Mouse (Mus musculus): ENCODE results near the gene Vgll4. TPM values are rescaled to one million over a fixed set of nuclear protein-coding genes. Genes with fewer than 3 reads are reported as not detected.

The Vgll4 gene
- total RNA-seq, 1 experiment, result 25.5 TPM

GRCm38 (mm10) chr6:114882675-114883074 is 87.1 kb downstream of the Vgll4 start:
- H3K4me1 ChIP-seq (ENCODE audit: control insufficient read depth in 2 of 2, insufficient read depth in 2 of 2, low read length in 2 of 2, poor library complexity in 1 of 2), result peaks cover 0 to 11% of the 10 kb centered on the region in 2 experiments; a peak in 3 of 4 replicates
- no peaks in the 10 kb centered on the region for H3K36me3 ChIP-seq (ENCODE audit: control insufficient read depth, insufficient read depth, low read length, poor library complexity, severe bottlenecking)
- H3K9me3 ChIP-seq (ENCODE audit: control insufficient read depth, insufficient read depth, low read depth, low read length), result no peaks in the 10 kb centered on the region
- no peak overlapping the region for H3K4me3 ChIP-seq (ENCODE audit: insufficient read depth in 1 of 2, low read depth in 1 of 2, low read length in 2 of 2, poor library complexity in 1 of 2, severe bottlenecking in 1 of 2)
- no peak overlapping the region for H3K27ac ChIP-seq (ENCODE audit: insufficient read depth, low read depth, low read length, poor library complexity, severe bottlenecking)
- in situ Hi-C loops (cut with MboI; ENCODE audit: low sequenced_read_pairs in 2 of 2, unreplicated experiment in 2 of 2), result no loop called here
- no peak for TF ChIP-seq ZC3H11A (IDR thresholded peaks at IDR 0.05; ENCODE audit: borderline replicate concordance, low read depth, low read length)
- no peak for TF ChIP-seq ZNF384 (IDR thresholded peaks at IDR 0.05; ENCODE audit: low read depth, low read length)
- no peak for TF ChIP-seq HCFC1 (IDR thresholded peaks at IDR 0.05; ENCODE audit: borderline replicate concordance, insufficient read depth, low read length)
- no peak for TF ChIP-seq MAFK (IDR thresholded peaks at IDR 0.05; ENCODE audit: insufficient read depth, low read depth, low read length)
- no peak for TF ChIP-seq CHD2 (IDR thresholded peaks at IDR 0.05; ENCODE audit: low read depth, low read length)
- no peak overlapping the region for H3K9ac ChIP-seq (ENCODE audit: insufficient read depth, low read depth, low read length, poor library complexity, severe bottlenecking)
- no peak for DNase-seq (ENCODE audit: low read depth, low spot score)

GRCm38 (mm10) chr6:114882212-114882611 is 87.6 kb downstream of the Vgll4 start:
- Histone ChIP-seq H3K4me3 (ENCODE audit: insufficient read depth in 1 of 2, low read depth in 1 of 2, low read length in 2 of 2, poor library complexity in 1 of 2, severe bottlenecking in 1 of 2) (no peak overlapping the region), H3K9ac (ENCODE audit: insufficient read depth, low read depth, low read length, poor library complexity, severe bottlenecking) (no peak overlapping the region), H3K9me3 (ENCODE audit: control insufficient read depth, insufficient read depth, low read depth, low read length) (no peaks in the 10 kb centered on the region), H3K27ac (ENCODE audit: insufficient read depth, low read depth, low read length, poor library complexity, severe bottlenecking) (no peak overlapping the region), H3K36me3 (ENCODE audit: control insufficient read depth, insufficient read depth, low read length, poor library complexity, severe bottlenecking) (no peaks in the 10 kb centered on the region), H3K4me1 (ENCODE audit: control insufficient read depth in 2 of 2, insufficient read depth in 2 of 2, low read length in 2 of 2, poor library complexity in 1 of 2) (peaks cover 0 to 11% of the 10 kb centered on the region in 2 experiments; a peak in 3 of 4 replicates)
- DNase-seq (ENCODE audit: low read depth, low spot score), result no peak
- in situ Hi-C loops (cut with MboI; ENCODE audit: low sequenced_read_pairs in 2 of 2, unreplicated experiment in 2 of 2), result no loop called here
- TF ChIP-seq ZC3H11A (IDR thresholded peaks at IDR 0.05; ENCODE audit: borderline replicate concordance, low read depth, low read length), result no peak
- TF ChIP-seq CHD2 (IDR thresholded peaks at IDR 0.05; ENCODE audit: low read depth, low read length), result no peak
- TF ChIP-seq ZNF384 (IDR thresholded peaks at IDR 0.05; ENCODE audit: low read depth, low read length), result no peak
- no peak for TF ChIP-seq MAFK (IDR thresholded peaks at IDR 0.05; ENCODE audit: insufficient read depth, low read depth, low read length)
- TF ChIP-seq HCFC1 (IDR thresholded peaks at IDR 0.05; ENCODE audit: borderline replicate concordance, insufficient read depth, low read length), result no peak

GRCm38 (mm10) chr6:114880798-114881197 is 89.0 kb downstream of the Vgll4 start:
- no peak overlapping the region for H3K4me3 ChIP-seq (ENCODE audit: insufficient read depth in 1 of 2, low read depth in 1 of 2, low read length in 2 of 2, poor library complexity in 1 of 2, severe bottlenecking in 1 of 2)
- no peaks in the 10 kb centered on the region for H3K36me3 ChIP-seq (ENCODE audit: control insufficient read depth, insufficient read depth, low read length, poor library complexity, severe bottlenecking)
- H3K4me1 ChIP-seq (ENCODE audit: control insufficient read depth in 2 of 2, insufficient read depth in 2 of 2, low read length in 2 of 2, poor library complexity in 1 of 2), result peaks cover 0 to 11% of the 10 kb centered on the region in 2 experiments; a peak in 3 of 4 replicates
- H3K9me3 ChIP-seq (ENCODE audit: control insufficient read depth, insufficient read depth, low read depth, low read length), result no peaks in the 10 kb centered on the region
- TF ChIP-seq ZNF384 (IDR thresholded peaks at IDR 0.05; ENCODE audit: low read depth, low read length), result no peak
- TF ChIP-seq ZC3H11A (IDR thresholded peaks at IDR 0.05; ENCODE audit: borderline replicate concordance, low read depth, low read length), result no peak
- TF ChIP-seq MAFK (IDR thresholded peaks at IDR 0.05; ENCODE audit: insufficient read depth, low read depth, low read length), result no peak
- no peak for TF ChIP-seq CHD2 (IDR thresholded peaks at IDR 0.05; ENCODE audit: low read depth, low read length)
- TF ChIP-seq HCFC1 (IDR thresholded peaks at IDR 0.05; ENCODE audit: borderline replicate concordance, insufficient read depth, low read length), result no peak
- no peak overlapping the region for H3K27ac ChIP-seq (ENCODE audit: insufficient read depth, low read depth, low read length, poor library complexity, severe bottlenecking)
- in situ Hi-C loops (cut with MboI; ENCODE audit: low sequenced_read_pairs in 2 of 2, unreplicated experiment in 2 of 2), result no loop called here
- no peak overlapping the region for H3K9ac ChIP-seq (ENCODE audit: insufficient read depth, low read depth, low read length, poor library complexity, severe bottlenecking)
- no peak for DNase-seq (ENCODE audit: low read depth, low spot score)

- TF ChIP-seq ZNF384 (IDR thresholded peaks at IDR 0.05; ENCODE audit: low read depth, low read length) (no peak), MAFK (IDR thresholded peaks at IDR 0.05; ENCODE audit: insufficient read depth, low read depth, low read length) (no peak), CHD2 (IDR thresholded peaks at IDR 0.05; ENCODE audit: low read depth, low read length) (no peak), ZC3H11A (IDR thresholded peaks at IDR 0.05; ENCODE audit: borderline replicate concordance, low read depth, low read length) (no peak), HCFC1 (IDR thresholded peaks at IDR 0.05; ENCODE audit: borderline replicate concordance, insufficient read depth, low read length) (no peak)
- Histone ChIP-seq H3K27ac (ENCODE audit: insufficient read depth, low read depth, low read length, poor library complexity, severe bottlenecking) (no peak overlapping the region), H3K9ac (ENCODE audit: insufficient read depth, low read depth, low read length, poor library complexity, severe bottlenecking) (no peak overlapping the region), H3K4me1 (ENCODE audit: control insufficient read depth in 2 of 2, insufficient read depth in 2 of 2, low read length in 2 of 2, poor library complexity in 1 of 2) (peaks cover 0 to 20% of the 10 kb centered on the region in 2 experiments; a peak in 3 of 4 replicates), H3K36me3 (ENCODE audit: control insufficient read depth, insufficient read depth, low read length, poor library complexity, severe bottlenecking) (no peaks in the 10 kb centered on the region), H3K9me3 (ENCODE audit: control insufficient read depth, insufficient read depth, low read depth, low read length) (no peaks in the 10 kb centered on the region), H3K4me3 (ENCODE audit: insufficient read depth in 1 of 2, low read depth in 1 of 2, low read length in 2 of 2, poor library complexity in 1 of 2, severe bottlenecking in 1 of 2) (no peak overlapping the region)
- no peak for DNase-seq (ENCODE audit: low read depth, low spot score)
- in situ Hi-C loops (cut with MboI; ENCODE audit: low sequenced_read_pairs in 2 of 2, unreplicated experiment in 2 of 2), result no loop called here
These were observed 90.8 kb downstream of the Vgll4 start for GRCm38 (mm10) chr6:114878841-114879520.
